Mouse (Mus musculus): ENCODE data around the gene Lrrc4c. TPM values are rescaled to one million over a fixed set of nuclear protein-coding genes. Genes with fewer than 3 reads are reported as not detected.

The Lrrc4c gene
- polyA plus RNA-seq, 1 experiment from 2014 or later: 6.7 TPM

- Histone ChIP-seq H3K4me2 (ENCODE audit: low read depth, low read length, severe bottlenecking) (no peak overlapping the region), H3K4me3 (ENCODE audit: low read depth, low read length) (no peak overlapping the region), H3K4me1 (replicated peaks; ENCODE audit: control insufficient read depth, insufficient read depth, low read length) (no peaks in the 10 kb centered on the region), H3K9ac (ENCODE audit: low read length) (no peak overlapping the region), H3K9me3 (ENCODE audit: control insufficient read depth, low read length) (no peaks in the 10 kb centered on the region), H3K27me3 (ENCODE audit: control insufficient read depth, insufficient read depth, low read length) (no peaks in the 10 kb centered on the region), H3K36me3 (ENCODE audit: control insufficient read depth, insufficient read depth, low read length) (no peaks in the 10 kb centered on the region), H3K27ac (ENCODE audit: low read depth, low read length) (no peak overlapping the region)
- DNase-seq (ENCODE audit: low spot score): no peak
- no peak; the same call in 1 of the 2 replicates for ATAC-seq (replicated peaks; ENCODE audit: low FRiP score)
Observed at GRCm38 (mm10) chr2:97609436-97609835, 1291.5 kb downstream of the Lrrc4c start.

GRCm38 (mm10) chr2:97610566-97610965 is 1292.6 kb downstream of the Lrrc4c start:
- ATAC-seq (replicated peaks; ENCODE audit: low FRiP score) (no peak), DNase-seq (ENCODE audit: low spot score) (no peak)
- Histone ChIP-seq H3K9ac (ENCODE audit: low read length) (no peak overlapping the region), H3K4me2 (ENCODE audit: low read depth, low read length, severe bottlenecking) (no peak overlapping the region), H3K4me3 (ENCODE audit: low read depth, low read length) (no peak overlapping the region), H3K27ac (ENCODE audit: low read depth, low read length) (no peak overlapping the region), H3K9me3 (ENCODE audit: control insufficient read depth, low read length) (no peaks in the 10 kb centered on the region), H3K4me1 (replicated peaks; ENCODE audit: control insufficient read depth, insufficient read depth, low read length) (no peaks in the 10 kb centered on the region), H3K36me3 (ENCODE audit: control insufficient read depth, insufficient read depth, low read length) (no peaks in the 10 kb centered on the region), H3K27me3 (ENCODE audit: control insufficient read depth, insufficient read depth, low read length) (no peaks in the 10 kb centered on the region)
- WGBS: 91% methylated on average over 2 of the region's 2 CpGs

- no peaks in the 10 kb centered on the region for H3K27me3 ChIP-seq (ENCODE audit: control insufficient read depth, insufficient read depth, low read length)
- no peak for DNase-seq (ENCODE audit: low spot score)
- no peaks in the 10 kb centered on the region for H3K4me1 ChIP-seq (replicated peaks; ENCODE audit: control insufficient read depth, insufficient read depth, low read length)
- no peak overlapping the region for H3K4me3 ChIP-seq (ENCODE audit: low read depth, low read length)
- 80% methylated on average over 2 of the region's 2 CpGs for WGBS
- no peaks in the 10 kb centered on the region; the same call in 1 of the 2 replicates for H3K9me3 ChIP-seq (ENCODE audit: control insufficient read depth, low read length)
- no peaks in the 10 kb centered on the region for H3K36me3 ChIP-seq (ENCODE audit: control insufficient read depth, insufficient read depth, low read length)
- no peak overlapping the region for H3K4me2 ChIP-seq (ENCODE audit: low read depth, low read length, severe bottlenecking)
- H3K27ac ChIP-seq (ENCODE audit: low read depth, low read length): no peak overlapping the region
- no peak for ATAC-seq (replicated peaks; ENCODE audit: low FRiP score)
- no peak overlapping the region for H3K9ac ChIP-seq (ENCODE audit: low read length)
Observed at GRCm38 (mm10) chr2:97614724-97615123, 1296.8 kb downstream of the Lrrc4c start.

DNA sequence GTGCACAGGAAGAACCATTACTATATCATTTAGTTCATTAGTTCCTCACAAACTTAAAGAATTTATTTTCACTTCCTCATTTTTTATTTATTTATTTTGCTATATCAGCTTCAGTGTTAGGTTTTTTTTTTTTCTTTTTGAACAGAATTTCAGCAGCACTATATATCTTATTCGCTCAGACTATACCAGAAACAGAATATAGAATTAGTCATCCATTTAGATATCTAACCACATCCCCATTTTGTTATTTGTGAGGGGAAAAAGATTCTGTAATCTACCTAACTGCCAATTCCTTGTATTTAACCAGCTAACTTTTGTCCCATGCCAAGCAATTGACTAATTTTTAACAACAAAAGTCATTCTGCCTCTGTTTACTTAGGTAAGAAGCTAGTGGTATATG is 1300.6 kb downstream of the Lrrc4c start:
- Histone ChIP-seq H3K4me1 (replicated peaks; ENCODE audit: control insufficient read depth, insufficient read depth, low read length) (no peaks in the 10 kb centered on the region), H3K27ac (ENCODE audit: low read depth, low read length) (no peak overlapping the region), H3K4me2 (ENCODE audit: low read depth, low read length, severe bottlenecking) (no peak overlapping the region), H3K27me3 (ENCODE audit: control insufficient read depth, insufficient read depth, low read length) (no peaks in the 10 kb centered on the region), H3K36me3 (ENCODE audit: control insufficient read depth, insufficient read depth, low read length) (no peaks in the 10 kb centered on the region), H3K4me3 (ENCODE audit: low read depth, low read length) (no peak overlapping the region), H3K9me3 (ENCODE audit: control insufficient read depth, low read length) (no peaks in the 10 kb centered on the region; the same call in 1 of the 2 replicates), H3K9ac (ENCODE audit: low read length) (no peak overlapping the region)
- 92% methylated on average over 1 of the region's 1 CpGs for WGBS
- DNase-seq (ENCODE audit: low spot score) (no peak), ATAC-seq (replicated peaks; ENCODE audit: low FRiP score) (no peak)

GRCm38 (mm10) chr2:97639941-97640340 is 1322.0 kb downstream of the Lrrc4c start:
- H3K4me1 ChIP-seq (replicated peaks; ENCODE audit: control insufficient read depth, insufficient read depth, low read length): no peaks in the 10 kb centered on the region
- H3K36me3 ChIP-seq (ENCODE audit: control insufficient read depth, insufficient read depth, low read length): no peaks in the 10 kb centered on the region
- ATAC-seq (replicated peaks; ENCODE audit: low FRiP score) (no peak), DNase-seq (ENCODE audit: low spot score) (no peak)
- H3K27ac ChIP-seq (ENCODE audit: low read depth, low read length): no peak overlapping the region
- no peak overlapping the region for H3K4me2 ChIP-seq (ENCODE audit: low read depth, low read length, severe bottlenecking)
- no peak overlapping the region for H3K4me3 ChIP-seq (ENCODE audit: low read depth, low read length)
- no peaks in the 10 kb centered on the region for H3K9me3 ChIP-seq (ENCODE audit: control insufficient read depth, low read length)
- WGBS: 88% methylated on average over 2 of the region's 2 CpGs
- H3K27me3 ChIP-seq (ENCODE audit: control insufficient read depth, insufficient read depth, low read length): no peaks in the 10 kb centered on the region
- H3K9ac ChIP-seq (ENCODE audit: low read length): no peak overlapping the region

- Histone ChIP-seq H3K4me1 (replicated peaks; ENCODE audit: control insufficient read depth, insufficient read depth, low read length) (no peaks in the 10 kb centered on the region), H3K27ac (ENCODE audit: low read depth, low read length) (no peak overlapping the region), H3K9me3 (ENCODE audit: control insufficient read depth, low read length) (no peaks in the 10 kb centered on the region; the same call in 1 of the 2 replicates), H3K4me3 (ENCODE audit: low read depth, low read length) (no peak overlapping the region), H3K9ac (ENCODE audit: low read length) (no peak overlapping the region), H3K36me3 (ENCODE audit: control insufficient read depth, insufficient read depth, low read length) (no peaks in the 10 kb centered on the region), H3K27me3 (ENCODE audit: control insufficient read depth, insufficient read depth, low read length) (no peaks in the 10 kb centered on the region), H3K4me2 (ENCODE audit: low read depth, low read length, severe bottlenecking) (no peak overlapping the region)
- ATAC-seq (replicated peaks; ENCODE audit: low FRiP score) (no peak), DNase-seq (ENCODE audit: low spot score) (no peak)
Observed at GRCm38 (mm10) chr2:97641661-97642060, 1323.7 kb downstream of the Lrrc4c start.

DNA sequence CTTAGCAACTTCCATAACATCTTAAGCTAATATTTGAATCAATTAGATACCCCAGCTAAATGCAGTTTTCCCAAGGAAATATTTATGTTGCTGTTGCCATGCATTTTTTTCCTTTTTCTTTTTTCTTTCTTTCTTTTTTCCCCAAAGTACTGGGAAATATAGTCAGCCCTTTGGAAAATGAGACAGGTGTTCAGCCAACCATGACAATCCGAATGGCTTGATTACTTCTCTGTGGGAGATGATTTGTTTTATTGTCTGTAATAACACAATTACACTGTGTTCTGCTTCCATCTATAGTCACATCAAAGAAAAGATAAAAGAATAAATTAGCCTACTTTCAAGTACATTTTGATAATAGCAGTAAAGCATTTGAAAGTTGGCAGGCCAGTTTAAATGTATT is 1334.7 kb downstream of the Lrrc4c start:
- H3K9ac ChIP-seq (ENCODE audit: low read length): no peak overlapping the region
- no peak overlapping the region for H3K4me2 ChIP-seq (ENCODE audit: low read depth, low read length, severe bottlenecking)
- 11% methylated on average over 1 of the region's 1 CpGs for WGBS

More for the DNA sequence above, 1334.7 kb downstream of the Lrrc4c start:
- ATAC-seq (replicated peaks; ENCODE audit: low FRiP score): 0 out of 2 replicates have a peak, but pooled peaks have one; percentile 39
- H3K4me1 ChIP-seq (replicated peaks; ENCODE audit: control insufficient read depth, insufficient read depth, low read length): no peaks in the 10 kb centered on the region
- H3K36me3 ChIP-seq (ENCODE audit: control insufficient read depth, insufficient read depth, low read length): no peaks in the 10 kb centered on the region
- no peak for DNase-seq (ENCODE audit: low spot score)
- H3K27ac ChIP-seq (ENCODE audit: low read depth, low read length): no peak overlapping the region
- H3K27me3 ChIP-seq (ENCODE audit: control insufficient read depth, insufficient read depth, low read length): no peaks in the 10 kb centered on the region
- no peak overlapping the region for H3K4me3 ChIP-seq (ENCODE audit: low read depth, low read length)
- no peaks in the 10 kb centered on the region; the same call in 1 of the 2 replicates for H3K9me3 ChIP-seq (ENCODE audit: control insufficient read depth, low read length)

Small RNAs within 50 kb of the gene (microRNA-seq; reads per million reads assigned to microRNA genes)
- not detected for gene Gm44320 (ENCODE audit: insufficient number of aligned reads)

Measured in forebrain, embryonic 11.5 days (tissue).